Mouse (Mus musculus) lung, adult 2 months (tissue): ENCODE measurements around the gene BC037034. TPM values are rescaled to one million over a fixed set of nuclear protein-coding genes. Genes with fewer than 3 reads are reported as not detected.

ENCODE experiments used
- DNase-seq: peaks from one replicate; pipeline ENCODE4 v3.0.0; 2022
- H3K4me1 ChIP-seq: fragments of 200-500 bp; 2 replicates; pipeline ENCODE4 v1.6.1; 2011; ENCODE audit warnings: low read length; ENCODE audit not compliant: control insufficient read depth, insufficient read depth
- H3K4me3 ChIP-seq: fragments of 200-500 bp; replicated peaks from 2 replicates; pipeline ENCODE3; 2011; ENCODE audit warnings: low read depth, mild to moderate bottlenecking, control low read depth, low read length; ENCODE audit errors: extremely low read depth
- CTCF ChIP-seq: fragments of 200-500 bp; IDR thresholded peaks from 2 replicates; pipeline ENCODE4 v1.5.1; 2011; ENCODE audit warnings: mild to moderate bottlenecking, low read length, control low read depth; ENCODE audit not compliant: insufficient read depth
- POLR2A ChIP-seq: fragments of 200-500 bp; IDR thresholded peaks from 2 replicates; pipeline ENCODE4 v1.6.1; 2011; ENCODE audit warnings: low read depth, mild to moderate bottlenecking, control low read depth, low read length, borderline replicate concordance; ENCODE audit errors: extremely low read depth
- WGBS: fragments of 180-500 bp; shearing (Covaris S2); methylation state at CpG from one replicate; pipeline ENCODE4 v1.1.7; 2018; 5-methylcytosine and 5-hydroxymethylcytosine counted together
- polyA plus RNA-seq: library from polyadenylated mRNA; depleted of rRNA; stranded (reverse); fragments of >200 nt; gene quantifications from 2 replicates; pipeline ENCODE4 v1.2.3, GENCODE M21; 2012

Gene BC037034
- polyA plus RNA-seq, 1 experiment, result 50.8 TPM

DNA sequence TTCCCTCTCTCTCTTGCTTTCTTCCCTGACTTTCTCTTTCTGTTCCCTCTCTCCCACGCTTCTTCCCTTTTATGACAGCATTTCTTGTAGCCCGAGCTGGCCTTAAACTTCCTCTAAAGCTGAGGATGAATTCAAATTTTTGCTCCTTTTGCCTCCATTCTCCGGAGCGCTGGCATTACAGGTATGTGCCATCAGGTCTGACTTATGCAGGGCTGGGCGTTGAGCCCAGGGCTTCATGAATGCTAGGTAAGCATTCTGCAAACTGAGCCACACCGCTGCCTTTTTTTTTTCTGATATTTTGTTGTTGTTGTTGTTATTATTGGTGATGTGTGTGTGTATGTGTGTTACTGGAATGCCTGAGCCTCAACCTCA, 360 bp upstream of the BC037034 start:
- Histone ChIP-seq H3K4me1 (peaks cover 12% of the 10 kb centered on the region), H3K4me3 (peak overlapping the region; percentile 61)
- TF ChIP-seq CTCF, result no peak
- no peak for TF ChIP-seq POLR2A
- DNase-seq, result no peak
- WGBS, result 9% methylated on average over 6 of the region's 6 CpGs

DNA sequence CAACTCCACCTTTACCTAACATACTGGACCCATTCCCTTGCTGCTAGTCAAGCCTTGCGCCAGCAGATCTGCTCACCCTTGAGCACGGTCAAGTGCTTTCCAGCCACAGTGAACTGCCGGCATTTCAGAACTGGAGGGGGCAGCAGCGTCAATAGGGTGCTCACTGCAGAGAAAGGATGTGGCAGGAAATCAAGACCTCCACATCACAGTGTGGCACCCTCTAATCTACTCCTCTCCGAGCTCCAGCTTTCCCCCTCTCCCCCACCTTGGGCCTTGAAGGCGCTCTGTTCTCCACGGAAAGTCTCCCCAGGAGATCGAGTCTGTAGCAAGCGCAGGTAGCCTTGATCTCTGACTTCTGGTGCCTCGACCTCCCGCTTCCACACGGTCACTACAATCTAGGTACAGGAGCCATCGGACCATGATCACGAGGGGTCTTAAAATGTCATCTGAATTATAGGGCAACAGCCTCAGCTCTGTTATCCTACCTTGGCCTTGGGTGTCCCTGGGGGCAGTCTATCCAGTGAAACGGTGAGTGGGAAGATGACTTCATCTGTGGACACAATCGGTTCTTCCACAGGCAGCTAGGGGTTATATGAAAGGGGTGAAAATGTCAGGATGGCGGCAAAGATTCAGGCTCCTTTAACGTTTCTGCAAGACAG, 1.1 kb downstream of the BC037034 start:
- Histone ChIP-seq H3K4me3 (peak overlapping the region; percentile 61), H3K4me1 (peaks cover 12% of the 10 kb centered on the region)
- DNase-seq, result no peak
- TF ChIP-seq POLR2A, result no peak
- TF ChIP-seq CTCF, result no peak
- WGBS, result 52% methylated on average over 18 of the region's 18 CpGs

GRCm38 (mm10) chr5:138262001-138262400, 1.8 kb downstream of the BC037034 start:
- WGBS, result 58% methylated on average over 4 of the region's 4 CpGs
- peaks cover 12% of the 10 kb centered on the region for H3K4me1 ChIP-seq
- no peak overlapping the region for H3K4me3 ChIP-seq
- DNase-seq, result no peak
- no peak for TF ChIP-seq CTCF
- no peak for TF ChIP-seq POLR2A

GRCm38 (mm10) chr5:138260834-138261233, 3.0 kb downstream of the BC037034 start:
- WGBS, result 74% methylated on average over 11 of the region's 11 CpGs
- Histone ChIP-seq H3K4me1 (peaks cover 17% of the 10 kb centered on the region), H3K4me3 (no peak overlapping the region)
- DNase-seq, result no peak
- TF ChIP-seq POLR2A (no peak), CTCF (no peak)

GRCm38 (mm10) chr5:138260051-138260450, 3.8 kb downstream of the BC037034 start:
- WGBS, result 86% methylated on average over 10 of the region's 10 CpGs
- H3K4me1 ChIP-seq, result peaks cover 16% of the 10 kb centered on the region
- no peak for DNase-seq
- TF ChIP-seq CTCF, result no peak
- H3K4me3 ChIP-seq, result no peak overlapping the region

GRCm38 (mm10) chr5:138258993-138259392, 4.8 kb downstream of the BC037034 start:
- peaks cover 14% of the 10 kb centered on the region for H3K4me1 ChIP-seq
- DNase-seq, result no peak

DNA sequence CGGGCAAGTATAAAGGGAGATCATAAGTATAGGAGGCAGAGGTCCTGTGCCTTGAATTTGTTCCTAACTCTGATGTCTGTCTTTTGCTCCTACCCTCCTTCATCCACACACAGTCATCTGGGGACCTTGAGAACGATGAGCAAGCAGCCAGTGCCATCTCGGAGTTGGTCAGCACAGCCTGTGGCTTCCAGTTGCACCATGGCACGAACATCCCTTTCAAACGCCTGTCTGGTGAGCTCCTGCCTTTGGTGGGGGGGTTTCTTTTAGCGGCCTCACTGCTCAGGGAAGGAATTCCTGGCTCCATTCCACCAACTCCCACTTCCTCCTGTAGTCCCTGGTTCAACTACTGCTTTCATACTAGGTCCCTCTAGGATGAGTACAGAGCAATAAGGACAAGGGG, 5.3 kb downstream of the BC037034 start:
- 74% methylated on average over 6 of the region's 6 CpGs for WGBS
- no peak for DNase-seq
- H3K4me3 ChIP-seq, result no peak overlapping the region
- H3K4me1 ChIP-seq, result peaks cover 14% of the 10 kb centered on the region
- TF ChIP-seq POLR2A, result no peak
- no peak for TF ChIP-seq CTCF

More at GRCm38 (mm10) chr5:138258993-138259392, 4.8 kb downstream of the BC037034 start:
- no peak for TF ChIP-seq CTCF
- TF ChIP-seq POLR2A, result no peak
- 77% methylated on average over 7 of the region's 7 CpGs for WGBS
- no peak overlapping the region for H3K4me3 ChIP-seq

GRCm38 (mm10) chr5:138258078-138258477, 5.8 kb downstream of the BC037034 start:
- Histone ChIP-seq H3K4me3 (no peak overlapping the region), H3K4me1 (peaks cover 14% of the 10 kb centered on the region)
- TF ChIP-seq CTCF, result no peak
- no peak for TF ChIP-seq POLR2A
- DNase-seq, result no peak
- 89% methylated on average over 3 of the region's 3 CpGs for WGBS

- DNase-seq, result no peak
- no peak overlapping the region for H3K4me3 ChIP-seq
- H3K4me1 ChIP-seq, result peaks cover 11% of the 10 kb centered on the region
- TF ChIP-seq CTCF (no peak), POLR2A (no peak)
- 86% methylated on average over 4 of the region's 4 CpGs for WGBS
Measured at GRCm38 (mm10) chr5:138257585-138257978, 6.3 kb downstream of the BC037034 start.

GRCm38 (mm10) chr5:138256966-138257584, 6.8 kb downstream of the BC037034 start:
- Histone ChIP-seq H3K4me3 (no peak overlapping the region), H3K4me1 (peaks cover 8% of the 10 kb centered on the region)
- DNase-seq, result no peak
- no peak for TF ChIP-seq POLR2A
- no peak for TF ChIP-seq CTCF
- 79% methylated on average over 10 of the region's 10 CpGs for WGBS
